Mouse (Mus musculus) testis, adult 2 months (tissue): ENCODE results near the gene Syne2.

Source experiments
- CTCF ChIP-seq: fragments of 200-500 bp; IDR thresholded peaks from 2 replicates; pipeline ENCODE4 v1.5.1; 2012; ENCODE audit warnings: low read depth, mild to moderate bottlenecking, inconsistent platforms, low read length, moderate library complexity; ENCODE audit not compliant: control insufficient read depth, insufficient read depth, insufficient replicate concordance
- POLR2A ChIP-seq: fragments of 200-500 bp; IDR thresholded peaks from 2 replicates; pipeline ENCODE4 v1.6.1; 2012; ENCODE audit warnings: low read depth, mild to moderate bottlenecking, inconsistent platforms, low read length, moderate library complexity; ENCODE audit not compliant: control insufficient read depth

DNA sequence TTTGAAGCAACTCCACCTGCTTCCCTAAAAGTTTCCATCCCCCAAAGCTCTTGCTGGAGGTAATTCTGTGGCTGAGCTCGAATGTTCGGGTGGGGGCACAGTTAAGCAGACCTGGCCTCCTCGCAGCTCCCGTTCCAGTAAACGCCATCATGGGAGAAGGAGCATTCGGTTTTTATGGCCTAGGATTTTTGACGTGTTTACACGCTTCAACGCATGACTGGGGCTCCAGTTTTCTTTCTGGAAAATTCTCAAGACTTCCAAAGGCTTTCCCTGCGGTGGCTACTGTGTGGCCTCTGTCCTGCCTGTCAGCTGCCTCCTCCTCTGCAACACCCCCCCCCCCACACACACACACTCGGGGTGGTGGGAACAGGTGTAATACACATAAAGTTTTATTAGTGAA is 1.5 kb downstream of the Syne2 start:
- TF ChIP-seq CTCF: no peak
- no peak for TF ChIP-seq POLR2A
